In genomic region chr11:5139372-5139771, GRCm38 (mm10) we compare ENCODE assay signal across 19 mouse cellular contexts. TPM values are rescaled to one million over a fixed set of nuclear protein-coding genes. Genes with fewer than 3 reads are reported as not detected.
DNase-seq lines count a peak whose midpoint lies in the region; ATAC-seq lines count a peak whose summit lies in the region.
"Had no signal": no experiment of that assay in that cellular context is flagged by ENCODE, and none has a peak within 500 bp of the region (broad histone marks: within the 10 kb centered on the region; RNA-seq: fewer than 3 reads in every experiment).

No protein-coding gene starts in this region.

- H3K27me3 ChIP-seq in heart, embryonic 10.5 days (ENCODE audit: insufficient read depth, poor library complexity, severe bottlenecking), result peaks cover 14% of the 10 kb centered on the region
- H3K27me3 ChIP-seq in liver, embryonic 16.5 days (ENCODE audit: control insufficient read depth, insufficient read depth, low read depth, low read length), result no peaks in the 10 kb centered on the region
- no peaks in the 10 kb centered on the region for H3K27me3 ChIP-seq in hindbrain, embryonic 16.5 days (replicated peaks; ENCODE audit: control insufficient read depth, insufficient read depth, low read length)
- H3K27me3 ChIP-seq: heart, embryonic 15.5 days; hindbrain, embryonic 15.5 days; limb, embryonic 12.5 days had no signal

- H3K27ac ChIP-seq in heart, embryonic 10.5 days, result peak overlapping the region; percentile 19; the same call in 1 of the 2 replicates
- H3K27ac ChIP-seq in liver, embryonic 16.5 days (ENCODE audit: low read length), result no peak overlapping the region
- no peak overlapping the region for H3K27ac ChIP-seq in hindbrain, embryonic 16.5 days (ENCODE audit: low read depth, low read length)
- H3K27ac ChIP-seq: heart, embryonic 15.5 days; hindbrain, embryonic 15.5 days; limb, embryonic 12.5 days had no signal

- H3K4me3 ChIP-seq in heart, embryonic 10.5 days, result no peak overlapping the region
- H3K4me3 ChIP-seq in liver, embryonic 16.5 days (ENCODE audit: low read depth, low read length), result no peak overlapping the region
- H3K4me3 ChIP-seq in hindbrain, embryonic 16.5 days (ENCODE audit: low read length), result no peak overlapping the region
- H3K4me3 ChIP-seq: heart, embryonic 15.5 days; hindbrain, embryonic 15.5 days; limb, embryonic 12.5 days had no signal

- whole genome bisulfite sequencing in heart, embryonic 10.5 days, result 85% methylated on average over 9 of the region's 9 CpGs
- WGBS in liver, embryonic 16.5 days (ENCODE audit: insufficient replicate concordance), result 68% methylated on average over 9 of the region's 9 CpGs
- 92% methylated on average over 9 of the region's 9 CpGs for WGBS in hindbrain, embryonic 16.5 days

- H3K36me3 ChIP-seq in heart, embryonic 10.5 days, result no peaks in the 10 kb centered on the region
- no peaks in the 10 kb centered on the region for H3K36me3 ChIP-seq in liver, embryonic 16.5 days (ENCODE audit: control insufficient read depth, insufficient read depth)
- no peaks in the 10 kb centered on the region for H3K36me3 ChIP-seq in hindbrain, embryonic 16.5 days (ENCODE audit: control insufficient read depth, insufficient read depth, low read length)
- H3K36me3 ChIP-seq: heart, embryonic 15.5 days; hindbrain, embryonic 15.5 days; limb, embryonic 12.5 days had no signal

- DNase-seq in heart, embryonic 10.5 days (ENCODE audit: low spot score), result no peak
- DNase-seq in heart, adult 18-20 months, result no peak
- peak; percentile 44 for DNase-seq in urinary bladder, adult 18-20 months (ENCODE audit: low spot score in 2 of 2)
- DNase-seq in urinary bladder, postnatal 25 days (ENCODE audit: low spot score), result no peak
- peak; percentile 80 for DNase-seq in yolk sac, embryonic 10.5 days (ENCODE audit: low spot score)
- DNase-seq in layer of hippocampus, adult 18-20 months (ENCODE audit: low spot score in 2 of 2), result no peak
- DNase-seq: adrenal gland, postnatal 36 days; cerebellum, adult 18-20 months; cerebellum, postnatal 36 days; gastrocnemius, postnatal 10 days; heart, adult 11 months; heart, postnatal 4 days; kidney, adult 8-10 months; retina, postnatal 1 day had no signal

- H3K9me3 ChIP-seq in heart, embryonic 10.5 days, result no peaks in the 10 kb centered on the region
- H3K9me3 ChIP-seq in liver, embryonic 16.5 days (replicated peaks; ENCODE audit: control insufficient read depth, low read length), result no peaks in the 10 kb centered on the region
- no peaks in the 10 kb centered on the region for H3K9me3 ChIP-seq in hindbrain, embryonic 16.5 days (ENCODE audit: control insufficient read depth, low read length)
- H3K9me3 ChIP-seq: heart, embryonic 15.5 days; hindbrain, embryonic 15.5 days; limb, embryonic 12.5 days had no signal

- H3K9ac ChIP-seq in liver, embryonic 16.5 days (ENCODE audit: low read depth, low read length), result no peak overlapping the region
- H3K9ac ChIP-seq in hindbrain, embryonic 16.5 days (ENCODE audit: low read depth, low read length), result no peak overlapping the region
- H3K9ac ChIP-seq: heart, embryonic 15.5 days; hindbrain, embryonic 15.5 days had no signal

- no peak overlapping the region for H3K4me2 ChIP-seq in liver, embryonic 16.5 days (ENCODE audit: low read depth, low read length)
- no peak overlapping the region for H3K4me2 ChIP-seq in hindbrain, embryonic 16.5 days (ENCODE audit: low read length)
- H3K4me2 ChIP-seq: heart, embryonic 15.5 days; hindbrain, embryonic 15.5 days; limb, embryonic 12.5 days had no signal

- H3K4me1 ChIP-seq in heart, embryonic 10.5 days, result peaks cover 33% of the 10 kb centered on the region
- H3K4me1 ChIP-seq in liver, embryonic 16.5 days (ENCODE audit: control insufficient read depth, low read depth, low read length), result peaks cover 15% of the 10 kb centered on the region
- peaks cover 7% of the 10 kb centered on the region for H3K4me1 ChIP-seq in hindbrain, embryonic 16.5 days (ENCODE audit: control insufficient read depth, insufficient read depth, low read depth, low read length)

- ATAC-seq in liver, embryonic 16.5 days (ENCODE audit: low read depth), result peak; percentile 73
- no peak for ATAC-seq in hindbrain, embryonic 16.5 days

RNA-seq across cellular contexts. Expression of gene Emid1, which starts 12.7 kb away (rescaled TPM):
- 11.8 and 14.6 TPM in 2 replicates for polyA plus RNA-seq in heart, embryonic 10.5 days (2016; fragmentation: Nextera tagmentation; extraction: Ambion mirVana)
- total RNA-seq in heart, adult 18-20 months (2021), result 1 to 10 TPM; 1.0 to 2.1 TPM
- polyA plus RNA-seq in liver, embryonic 16.5 days (2015; fragmentation: Nextera tagmentation; extraction: Ambion mirVana), result 2.8 and 3.1 TPM in 2 replicates
- polyA plus RNA-seq in hindbrain, embryonic 16.5 days (2015; fragmentation: Nextera tagmentation; extraction: Ambion mirVana), result 15.8 and 18.2 TPM in 2 replicates
- 1 to 10 TPM; 3.3 to 3.7 TPM for total RNA-seq in layer of hippocampus, adult 18-20 months (2021)

RNA-seq across cellular contexts. Expression of gene Ewsr1, which starts 40.3 kb away (rescaled TPM):
- polyA plus RNA-seq in heart, embryonic 10.5 days (2016; fragmentation: Nextera tagmentation; extraction: Ambion mirVana), result 569 and 680 TPM in 2 replicates
- total RNA-seq in heart, adult 18-20 months (2021), result 100 to 1,000 TPM in 1 of 2 experiments, 10 to 100 TPM in 1; 70.0 to 104 TPM
- polyA plus RNA-seq in liver, embryonic 16.5 days (2015; fragmentation: Nextera tagmentation; extraction: Ambion mirVana), result 232 and 241 TPM in 2 replicates
- polyA plus RNA-seq in hindbrain, embryonic 16.5 days (2015; fragmentation: Nextera tagmentation; extraction: Ambion mirVana), result 520 and 571 TPM in 2 replicates
- 100 to 1,000 TPM; 299 to 320 TPM for total RNA-seq in layer of hippocampus, adult 18-20 months (2021)

RNA-seq across cellular contexts. Expression of gene Rhbdd3, which starts 40.6 kb away (rescaled TPM):
- 34.2 and 35.0 TPM in 2 replicates for polyA plus RNA-seq in heart, embryonic 10.5 days (2016; fragmentation: Nextera tagmentation; extraction: Ambion mirVana)
- total RNA-seq in heart, adult 18-20 months (2021), result 10 to 100 TPM; 25.6 to 28.2 TPM
- 11.1 TPM in 2 replicates for polyA plus RNA-seq in liver, embryonic 16.5 days (2015; fragmentation: Nextera tagmentation; extraction: Ambion mirVana)
- polyA plus RNA-seq in hindbrain, embryonic 16.5 days (2015; fragmentation: Nextera tagmentation; extraction: Ambion mirVana), result 43.3 and 45.0 TPM in 2 replicates
- total RNA-seq in layer of hippocampus, adult 18-20 months (2021), result 10 to 100 TPM; 20.8 to 21.8 TPM

Comparison
In these comparisons a context has a peak if more than half of its experiments do, and no peak if none do; other contexts are left out.
1. DNase-seq: peak in urinary bladder, adult 18-20 months (2 of 2) and yolk sac, embryonic 10.5 days (single experiment); none in heart, embryonic 10.5 days (single experiment), heart, adult 18-20 months (0 of 2), urinary bladder, postnatal 25 days (single experiment) and layer of hippocampus, adult 18-20 months (0 of 2).